Mouse (Mus musculus) ES-Bruce4 (cell line): ENCODE results near the gene Tmed1. TPM values are rescaled to one million over a fixed set of nuclear protein-coding genes. Genes with fewer than 3 reads are reported as not detected.

Experiments
- H3K27ac ChIP-seq: 2 replicates; pipeline ENCODE4 v1.5.1; 2012; ENCODE audit warnings: low read length, inconsistent platforms; ENCODE audit not compliant: insufficient read depth
- H3K27me3 ChIP-seq: 2 replicates; pipeline ENCODE4 v1.6.1; 2012; ENCODE audit warnings: mild to moderate bottlenecking, low read length, inconsistent platforms; ENCODE audit not compliant: control insufficient read depth, poor library complexity, insufficient read depth, severe bottlenecking
- H3K36me3 ChIP-seq: 2 replicates; pipeline ENCODE4 v1.6.1; 2012; ENCODE audit warnings: inconsistent platforms, mild to moderate bottlenecking, low read length, moderate library complexity; ENCODE audit not compliant: control insufficient read depth, poor library complexity, insufficient read depth, severe bottlenecking
- H3K4me1 ChIP-seq: one replicate; pipeline ENCODE4 v1.8.1; 2011; ENCODE audit warnings: low read length; ENCODE audit not compliant: control insufficient read depth, insufficient read depth
- H3K4me3 ChIP-seq: 2 replicates; pipeline ENCODE4 v1.5.1; 2011; ENCODE audit warnings: low read depth, mild to moderate bottlenecking, low read length
- H3K9ac ChIP-seq: 2 replicates; pipeline ENCODE4 v1.6.1; 2012; ENCODE audit warnings: low read depth, mild to moderate bottlenecking, inconsistent platforms; ENCODE audit not compliant: poor library complexity, severe bottlenecking
- H3K9me3 ChIP-seq: replicated peaks from 2 replicates; pipeline ENCODE4 v1.6.1; 2012; ENCODE audit warnings: mild to moderate bottlenecking, low read length, inconsistent platforms; ENCODE audit not compliant: control insufficient read depth, poor library complexity, insufficient read depth, severe bottlenecking
- CTCF ChIP-seq: IDR thresholded peaks from one replicate; pipeline ENCODE4 v1.8.1; 2011; ENCODE audit warnings: low read depth, low read length
- EP300 ChIP-seq: IDR thresholded peaks from 2 replicates; pipeline ENCODE4 v1.6.1; 2011; ENCODE audit warnings: low read depth, low read length; ENCODE audit not compliant: insufficient read depth
- POLR2A ChIP-seq: IDR thresholded peaks from one replicate; pipeline ENCODE4 v1.8.1; 2011; ENCODE audit warnings: low read length; ENCODE audit not compliant: insufficient read depth
- polyA plus RNA-seq: library from polyadenylated mRNA; stranded (reverse); fragments of >200 nt; gene quantifications from 2 replicates; pipeline ENCODE4 v1.2.4, GENCODE M21; 2011; ENCODE audit warnings: low read depth; ENCODE audit not compliant: missing spikeins, insufficient read depth, insufficient read length

Tmed1 gene
- polyA plus RNA-seq, 1 experiment = 29.2 TPM

GRCm38 (mm10) chr9:21553607-21554273 is 43.7 kb upstream of the Tmed1 start:
- TF ChIP-seq CTCF (no peak), EP300 (no peak), POLR2A (no peak)
- H3K4me1 ChIP-seq = peaks cover 16% of the 10 kb centered on the region
- H3K4me3 ChIP-seq = no peak overlapping the region
- H3K27me3 ChIP-seq = no peaks in the 10 kb centered on the region
- H3K36me3 ChIP-seq = peaks cover 4% of the 10 kb centered on the region; the same call in 1 of the 2 replicates
- H3K9me3 ChIP-seq = no peaks in the 10 kb centered on the region
- peak overlapping the region; percentile 39; the same call in 1 of the 2 replicates for H3K27ac ChIP-seq
- no peak overlapping the region for H3K9ac ChIP-seq

GRCm38 (mm10) chr9:21551049-21551448 is 41.0 kb upstream of the Tmed1 start:
- Histone ChIP-seq H3K4me3 (no peak overlapping the region), H3K4me1 (peaks cover 9% of the 10 kb centered on the region), H3K9me3 (no peaks in the 10 kb centered on the region), H3K27me3 (no peaks in the 10 kb centered on the region), H3K36me3 (peaks cover 4% of the 10 kb centered on the region; the same call in 1 of the 2 replicates), H3K27ac (no peak overlapping the region), H3K9ac (no peak overlapping the region)
- no peak for TF ChIP-seq POLR2A
- TF ChIP-seq CTCF = no peak
- no peak for TF ChIP-seq EP300

GRCm38 (mm10) chr9:21547075-21547941 is 37.3 kb upstream of the Tmed1 start:
- Histone ChIP-seq H3K9ac (peak overlapping the region; percentile 100), H3K4me3 (peak overlapping the region; percentile 94), H3K36me3 (peaks cover 4% of the 10 kb centered on the region; the same call in 1 of the 2 replicates), H3K4me1 (peaks cover 1% of the 10 kb centered on the region), H3K27me3 (no peaks in the 10 kb centered on the region), H3K27ac (peak overlapping the region; percentile 72), H3K9me3 (no peaks in the 10 kb centered on the region)
- TF ChIP-seq EP300 (no peak), CTCF (no peak), POLR2A (no peak)

GRCm38 (mm10) chr9:21546789-21547074 is 36.7 kb upstream of the Tmed1 start, which contains the start of gene Carm1:
Gene Carm1 (plus strand): TSS chr9:21546894.
- Histone ChIP-seq H3K4me3 (peak within 1 kb of the TSS; percentile 94), H3K4me1 (no peaks in the 10 kb centered on the region), H3K36me3 (peaks cover 4% of the 10 kb centered on the region; the same call in 1 of the 2 replicates), H3K9ac (peak within 1 kb of the TSS; percentile 100), H3K9me3 (no peaks in the 10 kb centered on the region), H3K27me3 (no peaks in the 10 kb centered on the region), H3K27ac (peak within 1 kb of the TSS; percentile 72)
- TF ChIP-seq CTCF = peak; percentile 37
- TF ChIP-seq POLR2A = no peak
- no peak for TF ChIP-seq EP300

- Histone ChIP-seq H3K9ac (peak overlapping the region; percentile 100), H3K27me3 (no peaks in the 10 kb centered on the region), H3K4me1 (no peaks in the 10 kb centered on the region), H3K36me3 (peaks cover 4% of the 10 kb centered on the region; the same call in 1 of the 2 replicates), H3K27ac (peak overlapping the region; percentile 31), H3K9me3 (no peaks in the 10 kb centered on the region), H3K4me3 (peak overlapping the region; percentile 64)
- peak; percentile 4; the same call in 1 of the 2 replicates for TF ChIP-seq EP300
- TF ChIP-seq CTCF = no peak
- peak; percentile 46 for TF ChIP-seq POLR2A
These were observed 36.1 kb upstream of the Tmed1 start for GRCm38 (mm10) chr9:21545916-21546788.
